Comparison of ENCODE assay signal across 9 mouse cellular contexts in genomic region chr8:80814087-80814791, GRCm38 (mm10).
A peak's percentile ranks its signal among the peaks of the same experiment; 100 is the strongest.
DNase-seq lines count a peak whose midpoint lies in the region; ATAC-seq lines count a peak whose summit lies in the region.
"Had no signal": no experiment of that assay in that cellular context is flagged by ENCODE, and none has a peak within 500 bp of the region (broad histone marks: within the 10 kb centered on the region; RNA-seq: fewer than 3 reads in every experiment).

No protein-coding gene starts in this region.

- WGBS in embryonic facial prominence, embryonic 11.5 days = 52% methylated on average over 13 of the region's 13 CpGs
- WGBS in embryonic facial prominence, embryonic 10.5 days = 62% methylated on average over 13 of the region's 13 CpGs
- 25% methylated on average over 13 of the region's 13 CpGs for WGBS in heart, embryonic 15.5 days

- H3K27me3 ChIP-seq in embryonic facial prominence, embryonic 11.5 days (ENCODE audit: control insufficient read depth, insufficient read depth, low read length) = no peaks in the 10 kb centered on the region
- no peaks in the 10 kb centered on the region for H3K27me3 ChIP-seq in embryonic facial prominence, embryonic 10.5 days (replicated peaks; ENCODE audit: low read depth, poor library complexity, severe bottlenecking)
- H3K27me3 ChIP-seq in heart, embryonic 15.5 days = no peaks in the 10 kb centered on the region

- H3K4me3 ChIP-seq in embryonic facial prominence, embryonic 11.5 days (ENCODE audit: low read depth, low read length) = no peak overlapping the region
- no peak overlapping the region for H3K4me3 ChIP-seq in embryonic facial prominence, embryonic 10.5 days
- H3K4me3 ChIP-seq in heart, embryonic 15.5 days = no peak overlapping the region

- H3K9ac ChIP-seq in embryonic facial prominence, embryonic 11.5 days (replicated peaks; ENCODE audit: low read length) = no peak overlapping the region
- H3K9ac ChIP-seq in heart, embryonic 15.5 days = no peak overlapping the region

- H3K36me3 ChIP-seq in embryonic facial prominence, embryonic 11.5 days (replicated peaks; ENCODE audit: control insufficient read depth, insufficient read depth, low read depth, low read length) = no peaks in the 10 kb centered on the region
- H3K36me3 ChIP-seq in embryonic facial prominence, embryonic 10.5 days (replicated peaks) = 0 out of 2 replicates have a peak, but pooled peaks cover 3% of the 10 kb centered on the region
- no peaks in the 10 kb centered on the region for H3K36me3 ChIP-seq in heart, embryonic 15.5 days

- H3K9me3 ChIP-seq in embryonic facial prominence, embryonic 11.5 days (replicated peaks; ENCODE audit: control insufficient read depth, low read length) = no peaks in the 10 kb centered on the region
- H3K9me3 ChIP-seq in embryonic facial prominence, embryonic 10.5 days = no peaks in the 10 kb centered on the region
- H3K9me3 ChIP-seq in heart, embryonic 15.5 days (replicated peaks) = no peaks in the 10 kb centered on the region

- no peak for DNase-seq in embryonic facial prominence, embryonic 11.5 days (ENCODE audit: low spot score)
- no peak for DNase-seq in embryonic facial prominence, embryonic 10.5 days (ENCODE audit: low spot score)
- DNase-seq in Muller cell, postnatal 12 days (ENCODE audit: inconsistent ontology term) = peak; percentile 49
- DNase-seq in mesoderm, embryonic 11.5 days (ENCODE audit: low read depth, low spot score) = peak; percentile 53
- DNase-seq in thymus, postnatal 10 days (ENCODE audit: low spot score in 2 of 2) = no peak
- DNase-seq in ovary, postnatal 10 days (ENCODE audit: low spot score) = no peak
- DNase-seq in ovary, adult 18-20 months (ENCODE audit: low spot score) = no peak

- H3K27ac ChIP-seq in embryonic facial prominence, embryonic 11.5 days (replicated peaks; ENCODE audit: low read depth, low read length) = no peak overlapping the region
- H3K27ac ChIP-seq in embryonic facial prominence, embryonic 10.5 days (replicated peaks) = no peak overlapping the region
- H3K27ac ChIP-seq in heart, embryonic 15.5 days = peak overlapping the region; percentile 93

- ATAC-seq in embryonic facial prominence, embryonic 11.5 days (replicated peaks; ENCODE audit: insufficient number of reproducible peaks, low FRiP score, low TSS enrichment, low read depth) = peak; percentile 77
- ATAC-seq in heart, embryonic 15.5 days (replicated peaks; ENCODE audit: insufficient number of reproducible peaks, insufficient read depth, low FRiP score, low read depth) = peak; percentile 60
- ATAC-seq: CD4-positive, CD25-positive, alpha-beta regulatory T cell, adult 4 months had no signal

- H3K4me1 ChIP-seq in embryonic facial prominence, embryonic 11.5 days (ENCODE audit: control insufficient read depth, insufficient read depth, low read length) = no peaks in the 10 kb centered on the region
- H3K4me1 ChIP-seq in embryonic facial prominence, embryonic 10.5 days = peaks cover 22% of the 10 kb centered on the region
- H3K4me1 ChIP-seq in heart, embryonic 15.5 days (replicated peaks) = peaks cover 71% of the 10 kb centered on the region

- H3K4me2 ChIP-seq in embryonic facial prominence, embryonic 11.5 days (ENCODE audit: low read depth, low read length) = no peak overlapping the region
- peak overlapping the region; percentile 16 for H3K4me2 ChIP-seq in heart, embryonic 15.5 days

Comparison
In these comparisons a context has a peak if more than half of its experiments do, and no peak if none do; other contexts are left out.
1. DNase-seq: peak in Muller cell, postnatal 12 days (single experiment) and mesoderm, embryonic 11.5 days (single experiment); none in embryonic facial prominence, embryonic 11.5 days (single experiment), embryonic facial prominence, embryonic 10.5 days (single experiment), thymus, postnatal 10 days (0 of 2), ovary, postnatal 10 days (single experiment) and ovary, adult 18-20 months (single experiment).